Mouse (Mus musculus) intestine, embryonic 15.5 days (tissue): ENCODE results near the gene Ggt6. TPM values are rescaled to one million over a fixed set of nuclear protein-coding genes. Genes with fewer than 3 reads are reported as not detected.
A peak's percentile ranks its signal among the peaks of the same experiment; 100 is the strongest.

Experiments used
- ATAC-seq: fragments of 200-750 bp; cut with Nextera tagmentation; 2 replicates; pipeline ENCODE4 v1.8.0; 2017; ENCODE audit warnings: moderate TSS enrichment, moderate library complexity
- H3K27ac ChIP-seq: fragments of 300-500 bp; sonication (generic); 2 replicates; pipeline ENCODE4 v1.5.1; 2015; ENCODE audit warnings: mild to moderate bottlenecking, inconsistent platforms
- H3K27me3 ChIP-seq: fragments of 300-500 bp; sonication (generic); replicated peaks from 2 replicates; pipeline ENCODE4 v1.6.1; 2015; ENCODE audit warnings: inconsistent platforms
- H3K36me3 ChIP-seq: fragments of 300-500 bp; sonication (generic); 2 replicates; pipeline ENCODE4 v1.6.1; 2015; ENCODE audit warnings: inconsistent platforms
- H3K4me1 ChIP-seq: fragments of 300-500 bp; sonication (generic); replicated peaks from 2 replicates; pipeline ENCODE4 v1.6.1; 2015; ENCODE audit warnings: inconsistent platforms
- H3K4me2 ChIP-seq: fragments of 300-500 bp; sonication (generic); replicated peaks from 2 replicates; pipeline ENCODE4 v1.6.1; 2015; ENCODE audit warnings: mild to moderate bottlenecking, inconsistent platforms
- H3K4me3 ChIP-seq: fragments of 300-500 bp; sonication (generic); replicated peaks from 2 replicates; pipeline ENCODE4 v1.5.1; 2015; ENCODE audit warnings: inconsistent platforms
- H3K9ac ChIP-seq: fragments of 300-500 bp; sonication (generic); 2 replicates; pipeline ENCODE4 v1.6.1; 2015; ENCODE audit warnings: inconsistent platforms
- H3K9me3 ChIP-seq: fragments of 300-500 bp; sonication (generic); 2 replicates; pipeline ENCODE4 v1.6.1; 2016; ENCODE audit warnings: inconsistent platforms
- whole genome bisulfite sequencing: fragments of 180-500 bp; shearing (Covaris S2); methylation state at CpG from one replicate; pipeline ENCODE4 v1.1.7; 2015; 5-methylcytosine and 5-hydroxymethylcytosine counted together
- polyA plus RNA-seq: library from polyadenylated mRNA; unstranded; fragments of >200 nt; fragmentation: Nextera tagmentation; extraction: Ambion mirVana; gene quantifications from 2 replicates; pipeline ENCODE4 v1.2.1, GENCODE M21; 2015

Gene Ggt6
- polyA plus RNA-seq, 1 experiment from 2014 or later: 11.5 TPM

- H3K4me1 ChIP-seq: peaks cover 15% of the 10 kb centered on the region
- H3K27ac ChIP-seq: no peak overlapping the region
- H3K4me3 ChIP-seq: no peak overlapping the region
- no peaks in the 10 kb centered on the region for H3K9me3 ChIP-seq
- no peak overlapping the region for H3K9ac ChIP-seq
- peaks cover 27% of the 10 kb centered on the region for H3K27me3 ChIP-seq
- H3K4me2 ChIP-seq: no peak overlapping the region
- 63% methylated on average over 5 of the region's 5 CpGs for WGBS
- H3K36me3 ChIP-seq: no peaks in the 10 kb centered on the region
- no peak for ATAC-seq
Observed at GRCm38 (mm10) chr11:72485157-72485556, 49.8 kb downstream of the Ggt6 start.

DNA sequence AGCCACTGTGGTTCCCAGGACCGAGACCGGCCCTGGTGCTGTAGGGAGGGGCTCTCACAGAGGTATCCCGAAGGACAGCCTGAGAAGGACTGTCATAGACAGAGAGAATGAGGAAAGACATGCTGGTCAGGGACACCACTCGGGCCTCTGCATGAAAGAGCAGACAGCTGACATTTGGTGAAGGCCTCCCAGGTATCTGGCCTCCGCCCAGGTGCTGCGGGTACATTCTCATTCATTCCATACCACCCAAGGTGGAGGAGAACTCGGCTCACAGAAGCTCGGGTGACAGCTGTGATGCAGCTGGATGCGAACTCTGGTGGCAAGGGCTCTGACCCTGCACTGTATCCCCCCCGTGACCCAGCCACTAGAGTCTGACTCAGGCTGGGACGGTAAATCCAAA, 50.6 kb downstream of the Ggt6 start:
- Histone ChIP-seq H3K36me3 (no peaks in the 10 kb centered on the region), H3K27ac (no peak overlapping the region), H3K9ac (no peak overlapping the region), H3K4me3 (no peak overlapping the region), H3K27me3 (peaks cover 31% of the 10 kb centered on the region), H3K4me1 (peaks cover 17% of the 10 kb centered on the region), H3K9me3 (no peaks in the 10 kb centered on the region), H3K4me2 (no peak overlapping the region)
- ATAC-seq: no peak
- WGBS: 76% methylated on average over 11 of the region's 11 CpGs

GRCm38 (mm10) chr11:72487171-72487570, 51.8 kb downstream of the Ggt6 start:
- peak overlapping the region; percentile 5; the same call in 1 of the 2 replicates for H3K4me2 ChIP-seq
- H3K36me3 ChIP-seq: no peaks in the 10 kb centered on the region
- H3K9me3 ChIP-seq: no peaks in the 10 kb centered on the region
- no peak overlapping the region for H3K9ac ChIP-seq
- WGBS: 64% methylated on average over 5 of the region's 5 CpGs
- peaks cover 14% of the 10 kb centered on the region for H3K4me1 ChIP-seq
- H3K4me3 ChIP-seq: no peak overlapping the region
- peaks cover 31% of the 10 kb centered on the region for H3K27me3 ChIP-seq
- no peak for ATAC-seq
- H3K27ac ChIP-seq: no peak overlapping the region

GRCm38 (mm10) chr11:72487739-72488138, 52.4 kb downstream of the Ggt6 start:
- Histone ChIP-seq H3K9ac (no peak overlapping the region), H3K9me3 (no peaks in the 10 kb centered on the region), H3K4me2 (peak overlapping the region; percentile 98; the same call in 1 of the 2 replicates), H3K27ac (no peak overlapping the region), H3K36me3 (no peaks in the 10 kb centered on the region), H3K27me3 (peaks cover 31% of the 10 kb centered on the region), H3K4me3 (no peak overlapping the region), H3K4me1 (peaks cover 14% of the 10 kb centered on the region)
- WGBS: 95% methylated on average over 2 of the region's 2 CpGs
- ATAC-seq: no peak

Other genes starting within 250 kb of the Ggt6 start
- gene Gm43951, start 228.7 kb upstream of the Ggt6 start, polyA plus RNA-seq: 0.20 and 0.21 TPM in 2 replicates
- 12.7 and 15.2 TPM in 2 replicates for gene 4933427D14Rik, start 228.1 kb upstream of the Ggt6 start, polyA plus RNA-seq
- gene Txndc17, start 228.0 kb upstream of the Ggt6 start, polyA plus RNA-seq: 340 and 361 TPM in 2 replicates
- gene Med31, start 219.9 kb upstream of the Ggt6 start, polyA plus RNA-seq: 33.0 and 34.3 TPM in 2 replicates
- 0.11 and 0.49 TPM in 2 replicates for gene Slc13a5, start 168.3 kb upstream of the Ggt6 start, polyA plus RNA-seq
- 4.7 and 4.9 TPM in 2 replicates for gene Xaf1, start 133.9 kb upstream of the Ggt6 start, polyA plus RNA-seq
- gene Fbxo39, start 121.1 kb upstream of the Ggt6 start, polyA plus RNA-seq: not detected in 2 replicates
- gene Tekt1, start 73.1 kb upstream of the Ggt6 start, polyA plus RNA-seq: 0.19 and 0.33 TPM in 2 replicates
- gene Smtnl2, start 23.8 kb upstream of the Ggt6 start, polyA plus RNA-seq: 41.9 and 45.0 TPM in 2 replicates
- 171 and 172 TPM in 2 replicates for gene Mybbp1a, start 5.8 kb downstream of the Ggt6 start, polyA plus RNA-seq
- 5.3 and 5.6 TPM in 2 replicates for gene Spns2, start 54.4 kb downstream of the Ggt6 start, polyA plus RNA-seq
- gene Spns3, start 115.0 kb downstream of the Ggt6 start, polyA plus RNA-seq: 1.2 and 1.6 TPM in 2 replicates
- gene Ube2g1, start 171.8 kb downstream of the Ggt6 start, polyA plus RNA-seq: 50.6 and 64.8 TPM in 2 replicates